Comparison of ENCODE assay signal across 8 mouse cellular contexts in genomic region chr11:26210582-26211180, GRCm38 (mm10). TPM values are rescaled to one million over a fixed set of nuclear protein-coding genes. Genes with fewer than 3 reads are reported as not detected.
A peak's percentile ranks its signal among the peaks of the same experiment; 100 is the strongest.
DNase-seq lines count a peak whose midpoint lies in the region; ATAC-seq lines count a peak whose summit lies in the region.

5730522E02Rik (minus strand) TSS chr11:26210763.

- H3K27me3 ChIP-seq in kidney, embryonic 16.5 days (ENCODE audit: insufficient read depth, low read length), result no peaks in the 10 kb centered on the region
- no peaks in the 10 kb centered on the region for H3K27me3 ChIP-seq in forebrain, embryonic 16.5 days (replicated peaks; ENCODE audit: control insufficient read depth, insufficient read depth, low read length)

- H3K9me3 ChIP-seq in kidney, embryonic 16.5 days (ENCODE audit: low read length), result no peaks in the 10 kb centered on the region
- no peaks in the 10 kb centered on the region for H3K9me3 ChIP-seq in forebrain, embryonic 16.5 days (ENCODE audit: control insufficient read depth, low read length)

- H3K4me2 ChIP-seq in kidney, embryonic 16.5 days (replicated peaks; ENCODE audit: low read depth, low read length), result peak within 1 kb of the TSS; percentile 62
- H3K4me2 ChIP-seq in forebrain, embryonic 16.5 days (ENCODE audit: low read length), result peak within 1 kb of the TSS; percentile 74

- intact Hi-C loops in left cerebral cortex, postnatal 14 days (cut with DNase I), result no loop called here

- H3K4me3 ChIP-seq in kidney, embryonic 16.5 days (ENCODE audit: low read length), result peak within 1 kb of the TSS; percentile 68
- H3K4me3 ChIP-seq in forebrain, embryonic 16.5 days (replicated peaks; ENCODE audit: low read length), result peak within 1 kb of the TSS; percentile 66

- H3K9ac ChIP-seq in kidney, embryonic 16.5 days (replicated peaks; ENCODE audit: low read length), result peak within 1 kb of the TSS; percentile 90
- peak within 1 kb of the TSS; percentile 98 for H3K9ac ChIP-seq in forebrain, embryonic 16.5 days (replicated peaks; ENCODE audit: low read depth, low read length)

- 2% methylated on average over 31 of the region's 31 CpGs for WGBS in kidney, embryonic 16.5 days
- WGBS in forebrain, embryonic 16.5 days, result 2% methylated on average over 31 of the region's 31 CpGs

- no peaks in the 10 kb centered on the region for H3K36me3 ChIP-seq in kidney, embryonic 16.5 days (ENCODE audit: insufficient read depth, low read length)
- no peaks in the 10 kb centered on the region for H3K36me3 ChIP-seq in forebrain, embryonic 16.5 days (ENCODE audit: control insufficient read depth, insufficient read depth)

- no peak; the same call in none of the 2 replicates for ATAC-seq in kidney, embryonic 16.5 days (ENCODE audit: low FRiP score, low TSS enrichment)
- ATAC-seq in forebrain, embryonic 16.5 days, result no peak; the same call in 1 of the 2 replicates

- H3K27ac ChIP-seq in kidney, embryonic 16.5 days (ENCODE audit: low read length), result peak within 1 kb of the TSS; percentile 93
- H3K27ac ChIP-seq in forebrain, embryonic 16.5 days (ENCODE audit: low read length), result peak within 1 kb of the TSS; percentile 98

- 0 out of 2 replicates have a peak, but pooled peaks cover 2% of the 10 kb centered on the region for H3K4me1 ChIP-seq in kidney, embryonic 16.5 days (ENCODE audit: insufficient read depth, low read length)
- peaks cover 4% of the 10 kb centered on the region; the same call in 1 of the 2 replicates for H3K4me1 ChIP-seq in forebrain, embryonic 16.5 days (replicated peaks; ENCODE audit: control insufficient read depth, insufficient read depth, low read length)

- DNase-seq in kidney, adult 11 months, result no peak
- peak; percentile 76 for DNase-seq in ZHBTc4 (ENCODE audit: low read depth, low spot score)
- no peak for DNase-seq in left cerebral cortex, postnatal 14 days (ENCODE audit: low spot score in 2 of 2)
- DNase-seq in naive thymus-derived CD4-positive, alpha-beta T cell, adult 2 months (ENCODE audit: low read depth), result peak; percentile 6
- DNase-seq in urinary bladder, postnatal 10 days (ENCODE audit: low spot score), result no peak
- DNase-seq in gastrocnemius, postnatal 4 days (ENCODE audit: low spot score in 2 of 2), result no peak

RNA-seq across cellular contexts. Expression of gene 5730522E02Rik, which starts in this region (rescaled TPM):
- polyA plus RNA-seq in kidney, embryonic 16.5 days (2015; fragmentation: Nextera tagmentation; extraction: Ambion mirVana), result 2.4 and 3.0 TPM in 2 replicates
- polyA plus RNA-seq in forebrain, embryonic 16.5 days (2015; fragmentation: Nextera tagmentation; extraction: Ambion mirVana), result 26.1 and 26.4 TPM in 2 replicates
- total RNA-seq in left cerebral cortex, postnatal 14 days (2021), result 10 to 100 TPM; 11.6 to 14.8 TPM
- total RNA-seq in gastrocnemius, postnatal 4 days (2021), result under 1 TPM; 0.32 to 0.34 TPM

Comparison
In these comparisons a context has a peak if more than half of its experiments do, and no peak if none do; other contexts are left out.
1. RNA of gene 5730522E02Rik (total RNA-seq): 11.6 to 14.8 TPM in left cerebral cortex, postnatal 14 days; 0.32 to 0.34 TPM in gastrocnemius, postnatal 4 days; every median in the first group is over 4 times any median in the second.
2. DNase-seq: peak in ZHBTc4 (single experiment) and naive thymus-derived CD4-positive, alpha-beta T cell, adult 2 months (single experiment); none in kidney, adult 11 months (single experiment), left cerebral cortex, postnatal 14 days (0 of 2), urinary bladder, postnatal 10 days (single experiment) and gastrocnemius, postnatal 4 days (0 of 2).